Mouse (Mus musculus): ENCODE measurements at regions not wholly inside any gene's neighbourhood (a gene's known extent, or its start where the extent isn't known, plus 50 kb on each side); places are given as distances from the start of the nearest gene placed in this dataset.

DNA sequence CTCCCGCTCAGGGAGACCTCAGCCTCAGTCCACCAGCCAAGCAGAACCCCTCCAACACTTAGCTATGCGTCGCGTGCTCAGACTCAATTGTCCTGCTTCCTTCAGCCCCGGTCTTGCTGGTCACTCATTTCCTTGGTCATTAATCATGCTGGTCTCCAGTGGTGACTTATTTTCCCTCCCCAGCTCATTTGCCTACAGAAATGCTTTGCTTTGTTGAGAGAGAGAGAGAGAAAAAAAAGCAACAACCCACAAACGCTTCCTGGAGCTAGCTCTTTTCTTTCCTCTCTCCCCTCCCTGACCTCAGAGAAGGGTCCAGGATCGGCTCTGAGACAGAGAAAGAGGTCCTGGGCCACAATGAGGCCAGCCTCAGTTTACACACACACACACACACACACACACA is 102.5 kb upstream of the Unc5b start:
- DNase-seq (ENCODE audit: low spot score) (no peak), ATAC-seq (no peak)
- Histone ChIP-seq H3K4me3 (ENCODE audit: low read depth, low read length) (no peak overlapping the region), H3K9ac (ENCODE audit: low read length) (no peak overlapping the region), H3K27me3 (replicated peaks; ENCODE audit: control insufficient read depth, insufficient read depth, low read length) (no peaks in the 10 kb centered on the region), H3K4me1 (ENCODE audit: control insufficient read depth, insufficient read depth, low read length) (peaks cover 11% of the 10 kb centered on the region), H3K27ac (ENCODE audit: low read depth, low read length) (no peak overlapping the region), H3K4me2 (ENCODE audit: low read length) (no peak overlapping the region), H3K9me3 (replicated peaks; ENCODE audit: control insufficient read depth, low read length) (no peaks in the 10 kb centered on the region), H3K36me3 (ENCODE audit: control insufficient read depth, insufficient read depth, low read length) (no peaks in the 10 kb centered on the region)
- 46% methylated on average over 7 of the region's 7 CpGs for WGBS

DNA sequence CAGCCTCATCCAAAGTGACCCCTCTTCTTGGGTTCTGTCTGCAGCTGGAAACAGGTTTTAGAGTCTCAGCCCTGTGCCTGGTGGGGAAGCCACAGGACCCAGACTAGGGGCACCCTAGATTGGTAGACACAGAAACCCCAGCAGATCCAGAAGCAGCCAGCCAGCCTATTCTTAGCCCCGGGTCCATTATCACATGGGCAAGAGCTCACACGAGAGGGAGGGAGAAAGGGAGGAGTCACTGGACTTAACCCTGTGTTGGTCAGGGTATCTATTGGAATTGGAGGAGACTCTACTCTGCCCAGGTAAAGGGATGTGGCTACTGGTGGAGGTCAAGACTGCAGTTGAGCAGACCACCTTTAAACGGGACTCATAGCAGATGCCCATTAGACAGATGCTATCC is 101.5 kb upstream of the Unc5b start:
- H3K27ac ChIP-seq (ENCODE audit: low read depth, low read length): no peak overlapping the region
- no peaks in the 10 kb centered on the region for H3K9me3 ChIP-seq (replicated peaks; ENCODE audit: control insufficient read depth, low read length)
- 33% methylated on average over 3 of the region's 3 CpGs for WGBS
- DNase-seq (ENCODE audit: low spot score) (no peak), ATAC-seq (no peak)
- no peak overlapping the region for H3K4me3 ChIP-seq (ENCODE audit: low read depth, low read length)
- H3K36me3 ChIP-seq (ENCODE audit: control insufficient read depth, insufficient read depth, low read length): no peaks in the 10 kb centered on the region
- H3K4me1 ChIP-seq (ENCODE audit: control insufficient read depth, insufficient read depth, low read length): peaks cover 11% of the 10 kb centered on the region
- H3K9ac ChIP-seq (ENCODE audit: low read length): no peak overlapping the region
- no peaks in the 10 kb centered on the region for H3K27me3 ChIP-seq (replicated peaks; ENCODE audit: control insufficient read depth, insufficient read depth, low read length)
- no peak overlapping the region for H3K4me2 ChIP-seq (ENCODE audit: low read length)

DNA sequence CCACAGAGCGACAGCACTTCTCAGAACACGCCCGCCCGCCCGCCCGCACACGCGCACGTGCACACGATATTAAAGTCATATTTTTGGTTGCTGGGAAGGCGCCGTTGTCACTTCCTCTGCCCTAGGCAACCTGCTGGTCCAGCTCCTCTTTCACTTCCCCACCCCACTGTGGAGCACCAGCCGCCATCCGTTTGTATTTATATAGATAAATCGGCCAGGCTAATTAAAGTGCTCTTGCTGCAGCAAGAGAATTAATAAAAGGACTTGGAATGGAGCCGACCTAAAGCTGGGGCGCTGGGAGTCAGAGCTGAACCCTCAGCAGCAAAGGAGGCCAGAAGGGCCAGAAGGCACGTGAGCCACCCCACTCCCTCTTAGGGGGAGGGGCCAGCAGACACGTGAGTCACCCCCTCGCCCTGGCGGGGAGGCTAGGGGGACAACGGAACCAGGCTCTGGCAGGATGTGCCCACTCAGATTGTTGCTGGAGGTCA is 100.6 kb upstream of the Unc5b start:
- peaks cover 6% of the 10 kb centered on the region for H3K4me1 ChIP-seq (ENCODE audit: control insufficient read depth, insufficient read depth, low read length)
- no peak for ATAC-seq
- H3K9me3 ChIP-seq (replicated peaks; ENCODE audit: control insufficient read depth, low read length): no peaks in the 10 kb centered on the region
- H3K4me3 ChIP-seq (ENCODE audit: low read depth, low read length): no peak overlapping the region
- H3K4me2 ChIP-seq (ENCODE audit: low read length): no peak overlapping the region
- no peak for DNase-seq (ENCODE audit: low spot score)
- H3K27me3 ChIP-seq (replicated peaks; ENCODE audit: control insufficient read depth, insufficient read depth, low read length): no peaks in the 10 kb centered on the region
- H3K27ac ChIP-seq (ENCODE audit: low read depth, low read length): no peak overlapping the region
- no peaks in the 10 kb centered on the region for H3K36me3 ChIP-seq (ENCODE audit: control insufficient read depth, insufficient read depth, low read length)
- no peak overlapping the region for H3K9ac ChIP-seq (ENCODE audit: low read length)
- 49% methylated on average over 22 of the region's 22 CpGs for WGBS

DNA sequence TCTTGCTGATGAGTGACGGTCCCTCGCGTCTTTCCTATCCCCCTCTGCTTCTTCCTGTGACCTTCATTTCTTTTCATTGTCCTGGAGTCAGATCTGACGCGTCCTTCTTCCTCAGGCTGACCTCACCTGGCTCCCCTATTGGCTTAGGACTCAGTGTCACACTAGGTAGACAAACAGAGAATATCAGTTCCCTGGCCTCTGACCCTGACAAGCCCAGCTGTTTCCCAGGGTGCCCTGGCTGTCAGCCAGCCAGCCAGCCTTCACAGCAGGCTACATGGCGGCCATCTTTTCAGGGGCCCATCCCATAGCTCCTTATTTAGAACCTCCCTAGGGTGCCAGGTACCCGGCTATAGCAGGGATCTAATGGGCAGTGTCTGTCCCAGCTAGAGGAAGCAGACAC is 97.3 kb upstream of the Unc5b start:
- 81% methylated on average over 7 of the region's 7 CpGs for WGBS
- no peaks in the 10 kb centered on the region for H3K27me3 ChIP-seq (replicated peaks; ENCODE audit: control insufficient read depth, insufficient read depth, low read length)
- H3K4me3 ChIP-seq (ENCODE audit: low read depth, low read length): no peak overlapping the region
- H3K36me3 ChIP-seq (ENCODE audit: control insufficient read depth, insufficient read depth, low read length): no peaks in the 10 kb centered on the region
- no peak overlapping the region for H3K27ac ChIP-seq (ENCODE audit: low read depth, low read length)
- ATAC-seq (no peak), DNase-seq (ENCODE audit: low spot score) (no peak)
- H3K9ac ChIP-seq (ENCODE audit: low read length): no peak overlapping the region
- H3K4me2 ChIP-seq (ENCODE audit: low read length): no peak overlapping the region
- H3K4me1 ChIP-seq (ENCODE audit: control insufficient read depth, insufficient read depth, low read length): peaks cover 4% of the 10 kb centered on the region; the same call in 1 of the 2 replicates
- no peaks in the 10 kb centered on the region for H3K9me3 ChIP-seq (replicated peaks; ENCODE audit: control insufficient read depth, low read length)

DNA sequence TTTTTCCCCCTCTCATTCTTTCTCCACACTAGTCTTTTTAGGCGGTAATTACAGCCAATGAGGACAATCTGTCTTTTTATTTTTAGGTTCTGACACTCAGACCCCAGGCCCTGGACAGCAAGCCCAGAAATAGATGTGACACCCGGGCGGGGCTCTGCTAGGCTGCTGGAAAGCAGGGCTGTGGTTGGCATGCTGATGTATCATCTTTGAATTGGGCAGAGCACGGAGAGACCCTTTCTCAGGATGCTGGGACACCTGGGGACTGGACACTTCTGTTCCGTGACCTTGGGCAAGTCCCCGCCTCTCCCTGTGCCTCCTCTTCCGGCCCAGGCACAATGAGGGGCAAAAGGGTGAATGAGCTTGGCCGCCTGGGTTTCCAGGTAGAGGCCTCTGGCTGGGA is 96.8 kb upstream of the Unc5b start:
- ATAC-seq: no peak
- Histone ChIP-seq H3K36me3 (ENCODE audit: control insufficient read depth, insufficient read depth, low read length) (no peaks in the 10 kb centered on the region), H3K27ac (ENCODE audit: low read depth, low read length) (no peak overlapping the region), H3K9ac (ENCODE audit: low read length) (no peak overlapping the region), H3K27me3 (replicated peaks; ENCODE audit: control insufficient read depth, insufficient read depth, low read length) (no peaks in the 10 kb centered on the region), H3K4me2 (ENCODE audit: low read length) (no peak overlapping the region), H3K9me3 (replicated peaks; ENCODE audit: control insufficient read depth, low read length) (no peaks in the 10 kb centered on the region), H3K4me1 (ENCODE audit: control insufficient read depth, insufficient read depth, low read length) (peaks cover 4% of the 10 kb centered on the region; the same call in 1 of the 2 replicates), H3K4me3 (ENCODE audit: low read depth, low read length) (no peak overlapping the region)
- 78% methylated on average over 8 of the region's 8 CpGs for WGBS
- no peak for DNase-seq (ENCODE audit: low spot score)

DNA sequence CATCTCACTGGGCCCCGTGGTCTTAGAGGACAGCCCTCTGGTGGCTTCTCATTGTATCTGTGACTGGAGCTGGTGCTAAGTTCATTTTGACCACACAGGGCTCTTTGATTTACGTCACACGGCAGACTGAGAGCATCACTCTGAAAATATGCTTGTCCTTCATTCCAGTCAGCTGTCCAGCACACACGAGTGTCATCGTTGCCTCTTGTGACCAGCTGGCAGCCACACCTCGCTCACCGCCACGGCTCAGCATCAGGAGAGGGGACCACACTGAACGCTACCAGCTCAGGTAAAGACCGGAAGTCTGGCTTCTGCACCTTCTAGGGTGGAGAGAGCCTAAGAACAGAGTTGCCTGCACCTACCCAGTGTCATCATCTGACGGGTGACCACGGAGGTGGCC is 95.3 kb upstream of the Unc5b start:
- Histone ChIP-seq H3K4me2 (ENCODE audit: low read length) (no peak overlapping the region), H3K4me1 (ENCODE audit: control insufficient read depth, insufficient read depth, low read length) (peaks cover 4% of the 10 kb centered on the region; the same call in 1 of the 2 replicates), H3K36me3 (ENCODE audit: control insufficient read depth, insufficient read depth, low read length) (no peaks in the 10 kb centered on the region), H3K27ac (ENCODE audit: low read depth, low read length) (no peak overlapping the region), H3K27me3 (replicated peaks; ENCODE audit: control insufficient read depth, insufficient read depth, low read length) (no peaks in the 10 kb centered on the region), H3K4me3 (ENCODE audit: low read depth, low read length) (no peak overlapping the region), H3K9ac (ENCODE audit: low read length) (no peak overlapping the region), H3K9me3 (replicated peaks; ENCODE audit: control insufficient read depth, low read length) (no peaks in the 10 kb centered on the region)
- no peak for DNase-seq (ENCODE audit: low spot score)
- 86% methylated on average over 12 of the region's 12 CpGs for WGBS
- no peak for ATAC-seq

DNA sequence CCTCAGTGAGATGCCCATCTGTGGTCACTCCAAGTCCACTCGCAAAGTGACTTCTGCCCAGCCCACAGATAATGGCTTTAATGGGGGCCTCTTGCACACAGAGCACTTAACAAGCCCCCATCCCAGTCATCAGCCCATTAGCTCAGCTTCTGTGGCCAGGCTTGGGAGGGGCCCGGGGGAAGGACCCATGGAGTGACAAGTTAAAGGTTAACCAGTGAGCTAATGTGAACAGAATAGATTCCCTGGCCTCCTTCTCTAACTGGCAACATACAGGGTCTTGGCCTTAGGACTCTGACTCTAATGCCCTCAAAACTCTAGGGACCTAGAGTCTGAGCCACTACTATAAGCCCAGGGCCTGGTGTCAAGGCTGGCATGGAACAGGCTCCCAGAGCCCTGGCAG is 94.3 kb upstream of the Unc5b start:
- H3K9me3 ChIP-seq (replicated peaks; ENCODE audit: control insufficient read depth, low read length): no peaks in the 10 kb centered on the region
- no peak overlapping the region for H3K27ac ChIP-seq (ENCODE audit: low read depth, low read length)
- H3K9ac ChIP-seq (ENCODE audit: low read length): no peak overlapping the region
- no peaks in the 10 kb centered on the region for H3K36me3 ChIP-seq (ENCODE audit: control insufficient read depth, insufficient read depth, low read length)
- no peak overlapping the region for H3K4me2 ChIP-seq (ENCODE audit: low read length)
- 73% methylated on average over 2 of the region's 2 CpGs for WGBS
- ATAC-seq (no peak), DNase-seq (ENCODE audit: low spot score) (no peak)
- no peak overlapping the region for H3K4me3 ChIP-seq (ENCODE audit: low read depth, low read length)
- peaks cover 4% of the 10 kb centered on the region; the same call in 1 of the 2 replicates for H3K4me1 ChIP-seq (ENCODE audit: control insufficient read depth, insufficient read depth, low read length)
- H3K27me3 ChIP-seq (replicated peaks; ENCODE audit: control insufficient read depth, insufficient read depth, low read length): no peaks in the 10 kb centered on the region

DNA sequence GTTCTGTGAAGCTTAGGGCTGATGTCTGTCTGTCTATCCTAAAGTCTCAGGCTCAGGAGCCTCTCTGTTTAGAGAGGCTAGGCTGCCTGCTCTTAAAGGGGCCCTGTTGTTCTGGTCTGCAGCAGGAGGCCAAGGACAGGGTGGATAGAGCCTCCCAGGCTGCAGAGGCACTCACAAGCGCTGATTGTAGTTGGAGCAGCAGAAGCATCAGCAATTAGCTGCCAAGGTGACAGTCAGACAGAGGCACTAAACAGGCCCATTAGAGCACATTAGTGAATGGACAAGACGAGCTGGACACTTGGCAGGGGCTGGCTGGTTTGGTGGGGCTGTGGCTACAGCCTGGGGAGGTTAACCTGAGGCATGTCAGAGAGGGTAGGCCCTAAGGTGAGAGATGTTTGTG is 93.8 kb upstream of the Unc5b start:
- H3K27ac ChIP-seq (ENCODE audit: low read depth, low read length): no peak overlapping the region
- no peaks in the 10 kb centered on the region for H3K36me3 ChIP-seq (ENCODE audit: control insufficient read depth, insufficient read depth, low read length)
- 29% methylated on average over 2 of the region's 2 CpGs for WGBS
- H3K4me1 ChIP-seq (ENCODE audit: control insufficient read depth, insufficient read depth, low read length): peaks cover 4% of the 10 kb centered on the region; the same call in 1 of the 2 replicates
- DNase-seq (ENCODE audit: low spot score) (no peak), ATAC-seq (peak; percentile 12; the same call in 1 of the 2 replicates)
- H3K27me3 ChIP-seq (replicated peaks; ENCODE audit: control insufficient read depth, insufficient read depth, low read length): no peaks in the 10 kb centered on the region
- no peak overlapping the region for H3K9ac ChIP-seq (ENCODE audit: low read length)
- no peaks in the 10 kb centered on the region for H3K9me3 ChIP-seq (replicated peaks; ENCODE audit: control insufficient read depth, low read length)
- H3K4me3 ChIP-seq (ENCODE audit: low read depth, low read length): no peak overlapping the region
- H3K4me2 ChIP-seq (ENCODE audit: low read length): no peak overlapping the region

DNA sequence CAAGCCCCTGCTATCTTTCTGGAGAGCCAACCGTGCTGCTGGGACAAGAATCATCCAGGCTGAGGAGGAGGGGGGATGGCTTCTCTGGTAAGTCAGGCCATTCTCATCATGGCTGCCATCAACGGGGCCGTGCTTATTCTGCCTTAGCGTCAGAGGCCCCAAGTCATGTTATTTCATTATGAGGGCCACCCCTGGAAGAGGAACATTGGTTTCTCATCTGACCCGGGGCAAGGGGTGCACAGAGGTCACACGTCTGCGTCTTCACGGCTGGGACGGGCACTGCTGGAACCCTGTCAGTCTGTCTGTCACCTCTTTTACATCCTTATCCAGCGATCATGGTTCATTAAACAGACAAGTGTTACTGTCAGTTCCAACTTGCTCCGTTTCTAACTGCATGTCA is 92.4 kb upstream of the Unc5b start:
- H3K4me1 ChIP-seq (ENCODE audit: control insufficient read depth, insufficient read depth, low read length): peaks cover 4% of the 10 kb centered on the region; the same call in 1 of the 2 replicates
- H3K4me2 ChIP-seq (ENCODE audit: low read length): no peak overlapping the region
- H3K4me3 ChIP-seq (ENCODE audit: low read depth, low read length): no peak overlapping the region
- 46% methylated on average over 11 of the region's 11 CpGs for WGBS
- H3K36me3 ChIP-seq (ENCODE audit: control insufficient read depth, insufficient read depth, low read length): no peaks in the 10 kb centered on the region
- ATAC-seq (no peak), DNase-seq (ENCODE audit: low spot score) (no peak)
- no peaks in the 10 kb centered on the region for H3K9me3 ChIP-seq (replicated peaks; ENCODE audit: control insufficient read depth, low read length)
- no peak overlapping the region for H3K27ac ChIP-seq (ENCODE audit: low read depth, low read length)
- H3K9ac ChIP-seq (ENCODE audit: low read length): no peak overlapping the region
- no peaks in the 10 kb centered on the region for H3K27me3 ChIP-seq (replicated peaks; ENCODE audit: control insufficient read depth, insufficient read depth, low read length)

Data from forebrain, embryonic 14.5 days (tissue).